Mouse (Mus musculus): ENCODE measurements at regions not wholly inside any gene's neighbourhood (a gene's known extent, or its start where the extent isn't known, plus 50 kb on each side); places are given as distances from the start of the nearest gene placed in this dataset.

GRCm38 (mm10) chr14:17484866-17485265 lies 175.2 kb upstream of the Thrb start:
- TF ChIP-seq CTCF (IDR thresholded peaks at IDR 0.05; ENCODE audit: insufficient read depth, low read depth, low read length) (no peak), POLR2A (IDR thresholded peaks at IDR 0.05; ENCODE audit: insufficient read depth, low read depth, low read length) (no peak)
